Mouse (Mus musculus) liver, embryonic 11.5 days (tissue): Measurements from ENCODE around the gene Gm11562. TPM values are rescaled to one million over a fixed set of nuclear protein-coding genes. Genes with fewer than 3 reads are reported as not detected.

Source experiments
- ATAC-seq: fragments of 200-750 bp; cut with Nextera tagmentation; replicated peaks from 2 replicates; pipeline ENCODE4 v1.8.0; 2017; ENCODE audit warnings: moderate number of reproducible peaks, mild to moderate bottlenecking, moderate TSS enrichment, moderate library complexity; ENCODE audit not compliant: low FRiP score
- DNase-seq: peaks from one replicate; pipeline ENCODE4 v3.0.0-alpha.2; 2017; ENCODE audit warnings: low spot score
- H3K27ac ChIP-seq: fragments of 300-500 bp; sonication (generic); 2 replicates; pipeline ENCODE4 v1.5.1; 2014; ENCODE audit warnings: mild to moderate bottlenecking, low read depth, low read length, control low read depth
- H3K27me3 ChIP-seq: fragments of 300-500 bp; sonication (generic); replicated peaks from 2 replicates; pipeline ENCODE4 v1.6.1; 2014; ENCODE audit warnings: low read length, mixed read lengths; ENCODE audit not compliant: control insufficient read depth, insufficient read depth
- H3K36me3 ChIP-seq: fragments of 300-500 bp; sonication (generic); 2 replicates; pipeline ENCODE4 v1.6.1; 2014; ENCODE audit warnings: mild to moderate bottlenecking, low read length, moderate library complexity, mixed read lengths; ENCODE audit not compliant: control insufficient read depth, insufficient read depth
- H3K4me1 ChIP-seq: fragments of 300-500 bp; sonication (generic); replicated peaks from 2 replicates; pipeline ENCODE4 v1.6.1; 2014; ENCODE audit warnings: low read length, mixed read lengths; ENCODE audit not compliant: control insufficient read depth, insufficient read depth
- H3K4me2 ChIP-seq: fragments of 300-500 bp; sonication (generic); 2 replicates; pipeline ENCODE4 v1.6.1; 2014; ENCODE audit warnings: mild to moderate bottlenecking, control low read depth, moderate library complexity
- H3K4me3 ChIP-seq: fragments of 300-500 bp; sonication (generic); 2 replicates; pipeline ENCODE4 v1.5.1; 2014; ENCODE audit warnings: low read depth, low read length, control low read depth
- H3K9ac ChIP-seq: fragments of 300-500 bp; sonication (generic); 2 replicates; pipeline ENCODE4 v1.6.1; 2014; ENCODE audit warnings: low read depth, low read length, control low read depth
- H3K9me3 ChIP-seq: fragments of 300-500 bp; sonication (generic); 2 replicates; pipeline ENCODE4 v1.6.1; 2016; ENCODE audit warnings: low read length, inconsistent platforms, mixed read lengths; ENCODE audit not compliant: control insufficient read depth
- WGBS: fragments of 180-500 bp; shearing (Covaris S2); extraction: QIAGEN DNeasy Blood & Tissue Kit; methylation state at CpG from one replicate; pipeline ENCODE4 v1.1.7; 2014; 5-methylcytosine and 5-hydroxymethylcytosine counted together
- polyA plus RNA-seq: library from polyadenylated mRNA; unstranded; fragments of >200 nt; fragmentation: Nextera tagmentation; extraction: Ambion mirVana; gene quantifications from 2 replicates; pipeline ENCODE4 v1.2.1, GENCODE M21; 2014

Gene Gm11562
- polyA plus RNA-seq, 1 experiment from 2014 or later: not detected

GRCm38 (mm10) chr11:99574106-99574505 is 46.1 kb downstream of the Gm11562 start:
- no peaks in the 10 kb centered on the region for H3K27me3 ChIP-seq
- no peaks in the 10 kb centered on the region for H3K4me1 ChIP-seq
- H3K27ac ChIP-seq: no peak overlapping the region
- DNase-seq (peak; percentile 47), ATAC-seq (0 out of 2 replicates have a peak, but pooled peaks have one; percentile 56)
- H3K4me3 ChIP-seq: no peak overlapping the region
- H3K36me3 ChIP-seq: no peaks in the 10 kb centered on the region
- no peaks in the 10 kb centered on the region for H3K9me3 ChIP-seq
- WGBS: 3% methylated on average over 7 of the region's 7 CpGs
- H3K4me2 ChIP-seq: peak overlapping the region; percentile 35; the same call in 1 of the 2 replicates
- H3K9ac ChIP-seq: no peak overlapping the region

GRCm38 (mm10) chr11:99573164-99573563 is 47.1 kb downstream of the Gm11562 start:
- no peak overlapping the region for H3K27ac ChIP-seq
- no peak overlapping the region for H3K4me2 ChIP-seq
- DNase-seq (no peak), ATAC-seq (no peak)
- H3K4me3 ChIP-seq: no peak overlapping the region
- no peaks in the 10 kb centered on the region for H3K27me3 ChIP-seq
- H3K9ac ChIP-seq: no peak overlapping the region
- H3K9me3 ChIP-seq: no peaks in the 10 kb centered on the region
- H3K4me1 ChIP-seq: no peaks in the 10 kb centered on the region
- H3K36me3 ChIP-seq: no peaks in the 10 kb centered on the region
- WGBS: 60% methylated on average over 4 of the region's 4 CpGs

Other genes starting within 250 kb of the Gm11562 start
- gene Krt28, start 245.5 kb downstream of the Gm11562 start, polyA plus RNA-seq: 0.32 TPM in 1 of 2 replicates, not detected in the other
- 10.0 and 13.1 TPM in 2 replicates for gene Krt10, start 231.1 kb downstream of the Gm11562 start, polyA plus RNA-seq
- not detected in 2 replicates for gene Krt12, start 198.2 kb downstream of the Gm11562 start, polyA plus RNA-seq
- 32.1 and 34.1 TPM in 2 replicates for gene Krt20, start 182.3 kb downstream of the Gm11562 start, polyA plus RNA-seq
- 0.38 TPM in 2 replicates for gene Krt23, start 127.3 kb downstream of the Gm11562 start, polyA plus RNA-seq
- gene Krt39, start 99.1 kb downstream of the Gm11562 start, polyA plus RNA-seq: not detected in 2 replicates
- 0.21 TPM in 1 of 2 replicates, not detected in the other for gene Krt40, start 77.3 kb downstream of the Gm11562 start, polyA plus RNA-seq
- not detected in 2 replicates for gene Krtap3-3, start 69.6 kb downstream of the Gm11562 start, polyA plus RNA-seq
- not detected in 2 replicates for gene Krtap3-2, start 63.6 kb downstream of the Gm11562 start, polyA plus RNA-seq
- gene Gm11939, start 61.0 kb downstream of the Gm11562 start, polyA plus RNA-seq: not detected in 2 replicates
- gene Krtap3-1, start 53.8 kb downstream of the Gm11562 start, polyA plus RNA-seq: not detected in 2 replicates
- not detected in 2 replicates for gene Krtap1-5, start 39.4 kb downstream of the Gm11562 start, polyA plus RNA-seq
- gene Krtap1-4, start 36.8 kb downstream of the Gm11562 start, polyA plus RNA-seq: not detected in 2 replicates
- not detected in 2 replicates for gene Krtap1-3, start 29.1 kb downstream of the Gm11562 start, polyA plus RNA-seq
- gene Krtap9-3, start 22.3 kb downstream of the Gm11562 start, polyA plus RNA-seq: not detected in 2 replicates
- not detected in 2 replicates for gene Gm11938, start 17.1 kb downstream of the Gm11562 start, polyA plus RNA-seq
- not detected in 2 replicates for gene Gm11937, start 10.2 kb downstream of the Gm11562 start, polyA plus RNA-seq
- not detected in 2 replicates for gene Krtap2-4, start 5.6 kb downstream of the Gm11562 start, polyA plus RNA-seq
- not detected in 2 replicates for gene Krtap4-1, start 7.8 kb upstream of the Gm11562 start, polyA plus RNA-seq
- gene Krtap4-2, start 14.6 kb upstream of the Gm11562 start, polyA plus RNA-seq: not detected in 2 replicates
- not detected in 2 replicates for gene Krtap4-7, start 23.7 kb upstream of the Gm11562 start, polyA plus RNA-seq
- gene Gm11555, start 29.8 kb upstream of the Gm11562 start, polyA plus RNA-seq: not detected in 2 replicates
- gene Gm11563, start 38.5 kb upstream of the Gm11562 start, polyA plus RNA-seq: not detected in 2 replicates
- gene Krtap4-6, start 45.5 kb upstream of the Gm11562 start, polyA plus RNA-seq: not detected in 2 replicates
- gene Gm14190, start 70.3 kb upstream of the Gm11562 start, polyA plus RNA-seq: not detected in 2 replicates
- gene Gm14180, start 113.9 kb upstream of the Gm11562 start, polyA plus RNA-seq: not detected in 2 replicates
- not detected in 2 replicates for gene Gm11595, start 152.5 kb upstream of the Gm11562 start, polyA plus RNA-seq
- gene Krtap4-8, start 160.3 kb upstream of the Gm11562 start, polyA plus RNA-seq: not detected in 2 replicates
- not detected in 2 replicates for gene Krtap4-9, start 164.8 kb upstream of the Gm11562 start, polyA plus RNA-seq
- not detected in 2 replicates for gene Gm11596, start 173.0 kb upstream of the Gm11562 start, polyA plus RNA-seq
- not detected in 2 replicates for gene Gm11569, start 178.5 kb upstream of the Gm11562 start, polyA plus RNA-seq
- not detected in 2 replicates for gene Gm11554, start 184.0 kb upstream of the Gm11562 start, polyA plus RNA-seq
- not detected in 2 replicates for gene Krtap4-13, start 189.5 kb upstream of the Gm11562 start, polyA plus RNA-seq
- gene Gm11564, start 195.2 kb upstream of the Gm11562 start, polyA plus RNA-seq: not detected in 2 replicates
- not detected in 2 replicates for gene 2300003K06Rik, start 217.6 kb upstream of the Gm11562 start, polyA plus RNA-seq
- gene Krtap4-16, start 231.2 kb upstream of the Gm11562 start, polyA plus RNA-seq: not detected in 2 replicates
- not detected in 2 replicates for gene Gm11568, start 237.5 kb upstream of the Gm11562 start, polyA plus RNA-seq
- not detected in 2 replicates for gene Gm11559, start 244.0 kb upstream of the Gm11562 start, polyA plus RNA-seq